Mouse (Mus musculus): ENCODE data around the gene Spa17. TPM values are rescaled to one million over a fixed set of nuclear protein-coding genes. Genes with fewer than 3 reads are reported as not detected.

Gene Spa17
- 0.18 and 0.34 TPM in 2 replicates for polyA plus RNA-seq (2012; rRNA removed)

GRCm38 (mm10) chr9:37613182-37613910, at the start of gene Spa17:
Gene Spa17, minus strand, starts transcription at chr9:37613722.

GRCm38 (mm10) chr9:37656931-37657481, 43.5 kb upstream of the Spa17 start, which contains the start of gene Tbrg1:
Gene Tbrg1, minus strand, starts transcription at chr9:37657312.

GRCm38 (mm10) chr9:37554838-37555748, 58.4 kb downstream of the Spa17 start, which contains the start of gene Siae:
Gene Siae, plus strand, starts transcription at chr9:37555698.

Other genes with a start within 250 kb of the Spa17 start
- gene Hepacam, start 246.4 kb downstream of the Spa17 start, polyA plus RNA-seq (2012; rRNA removed): 0.17 and 0.24 TPM in 2 replicates
- gene Robo4, start 211.8 kb downstream of the Spa17 start, polyA plus RNA-seq (2012; rRNA removed): 9.1 TPM in 2 replicates
- gene Robo3, start 180.5 kb downstream of the Spa17 start, polyA plus RNA-seq (2012; rRNA removed): 0.36 and 0.38 TPM in 2 replicates
- 4.1 and 4.9 TPM in 2 replicates for gene Msantd2, start 124.4 kb downstream of the Spa17 start, polyA plus RNA-seq (2012; rRNA removed)
- 21.5 and 24.7 TPM in 2 replicates for gene Esam, start 85.6 kb downstream of the Spa17 start, polyA plus RNA-seq (2012; rRNA removed)
- gene Vsig2, start 74.5 kb downstream of the Spa17 start, polyA plus RNA-seq (2012; rRNA removed): 434 and 485 TPM in 2 replicates
- 3.1 and 4.8 TPM in 2 replicates for gene Nrgn, start 60.8 kb downstream of the Spa17 start, polyA plus RNA-seq (2012; rRNA removed)
- gene Siae, start 58.0 kb downstream of the Spa17 start, polyA plus RNA-seq (2012; rRNA removed): 0.99 and 1.4 TPM in 2 replicates
- gene Tbrg1, start 43.6 kb upstream of the Spa17 start, polyA plus RNA-seq (2012; rRNA removed): 24.2 and 26.7 TPM in 2 replicates
- gene Panx3, start 55.5 kb upstream of the Spa17 start, polyA plus RNA-seq (2012; rRNA removed): not detected in 2 replicates
- gene Olfr160, start 102.5 kb upstream of the Spa17 start, polyA plus RNA-seq (2012; rRNA removed): not detected in 2 replicates
- not detected in 2 replicates for gene Olfr874, start 131.4 kb upstream of the Spa17 start, polyA plus RNA-seq (2012; rRNA removed)
- not detected in 2 replicates for gene Olfr875, start 158.1 kb upstream of the Spa17 start, polyA plus RNA-seq (2012; rRNA removed)
- not detected in 2 replicates for gene Olfr876, start 189.3 kb upstream of the Spa17 start, polyA plus RNA-seq (2012; rRNA removed)
- not detected in 2 replicates for gene Olfr877, start 240.5 kb upstream of the Spa17 start, polyA plus RNA-seq (2012; rRNA removed)